Mouse (Mus musculus): ENCODE data around the gene Rhox2h. TPM values are rescaled to one million over a fixed set of nuclear protein-coding genes. Genes with fewer than 3 reads are reported as not detected.

Rhox2h gene
- polyA plus RNA-seq, 1 experiment from 2014 or later, result not detected

Other genes starting within 250 kb of the Rhox2h start
- gene Rhox4b, start 240.8 kb downstream of the Rhox2h start, polyA plus RNA-seq (2015; fragmentation: Nextera tagmentation; extraction: Ambion mirVana), result not detected in 2 replicates
- not detected in 2 replicates for gene Rhox2c, start 219.6 kb downstream of the Rhox2h start, polyA plus RNA-seq (2015; fragmentation: Nextera tagmentation; extraction: Ambion mirVana)
- not detected in 2 replicates for gene Rhox3c, start 214.7 kb downstream of the Rhox2h start, polyA plus RNA-seq (2015; fragmentation: Nextera tagmentation; extraction: Ambion mirVana)
- not detected in 2 replicates for gene Rhox4c, start 192.9 kb downstream of the Rhox2h start, polyA plus RNA-seq (2015; fragmentation: Nextera tagmentation; extraction: Ambion mirVana)
- gene Rhox2d, start 179.8 kb downstream of the Rhox2h start, polyA plus RNA-seq (2015; fragmentation: Nextera tagmentation; extraction: Ambion mirVana), result not detected in 2 replicates
- gene Rhox4d, start 158.9 kb downstream of the Rhox2h start, polyA plus RNA-seq (2015; fragmentation: Nextera tagmentation; extraction: Ambion mirVana), result not detected in 2 replicates
- gene Rhox2e, start 142.8 kb downstream of the Rhox2h start, polyA plus RNA-seq (2015; fragmentation: Nextera tagmentation; extraction: Ambion mirVana), result not detected in 2 replicates
- not detected in 2 replicates for gene Rhox3e, start 131.3 kb downstream of the Rhox2h start, polyA plus RNA-seq (2015; fragmentation: Nextera tagmentation; extraction: Ambion mirVana)
- not detected in 2 replicates for gene Rhox4e, start 115.9 kb downstream of the Rhox2h start, polyA plus RNA-seq (2015; fragmentation: Nextera tagmentation; extraction: Ambion mirVana)
- not detected in 2 replicates for gene Rhox2f, start 101.9 kb downstream of the Rhox2h start, polyA plus RNA-seq (2015; fragmentation: Nextera tagmentation; extraction: Ambion mirVana)
- gene Rhox3f, start 92.3 kb downstream of the Rhox2h start, polyA plus RNA-seq (2015; fragmentation: Nextera tagmentation; extraction: Ambion mirVana), result not detected in 2 replicates
- gene Rhox4f, start 65.6 kb downstream of the Rhox2h start, polyA plus RNA-seq (2015; fragmentation: Nextera tagmentation; extraction: Ambion mirVana), result not detected in 2 replicates
- gene Rhox3g, start 44.7 kb downstream of the Rhox2h start, polyA plus RNA-seq (2015; fragmentation: Nextera tagmentation; extraction: Ambion mirVana), result not detected in 2 replicates
- not detected in 2 replicates for gene Rhox2g, start 29.8 kb downstream of the Rhox2h start, polyA plus RNA-seq (2015; fragmentation: Nextera tagmentation; extraction: Ambion mirVana)
- not detected in 2 replicates for gene Rhox4g, start 21.9 kb downstream of the Rhox2h start, polyA plus RNA-seq (2015; fragmentation: Nextera tagmentation; extraction: Ambion mirVana)
- not detected in 2 replicates for gene Rhox3h, start 4.5 kb downstream of the Rhox2h start, polyA plus RNA-seq (2015; fragmentation: Nextera tagmentation; extraction: Ambion mirVana)
- 0.70 and 1.6 TPM in 2 replicates for gene Rhox5, start 131.6 kb upstream of the Rhox2h start, polyA plus RNA-seq (2015; fragmentation: Nextera tagmentation; extraction: Ambion mirVana)
- not detected in 2 replicates for gene Rhox6, start 153.6 kb upstream of the Rhox2h start, polyA plus RNA-seq (2015; fragmentation: Nextera tagmentation; extraction: Ambion mirVana)
- not detected in 2 replicates for gene Rhox7a, start 158.4 kb upstream of the Rhox2h start, polyA plus RNA-seq (2015; fragmentation: Nextera tagmentation; extraction: Ambion mirVana)
- not detected in 2 replicates for gene Rhox8, start 205.7 kb upstream of the Rhox2h start, polyA plus RNA-seq (2015; fragmentation: Nextera tagmentation; extraction: Ambion mirVana)
- not detected in 2 replicates for gene Rhox7b, start 224.0 kb upstream of the Rhox2h start, polyA plus RNA-seq (2015; fragmentation: Nextera tagmentation; extraction: Ambion mirVana)
- gene Rhox9, start 228.5 kb upstream of the Rhox2h start, polyA plus RNA-seq (2015; fragmentation: Nextera tagmentation; extraction: Ambion mirVana), result not detected in 2 replicates

All from liver, embryonic 16.5 days (tissue).